Mouse (Mus musculus) heart, adult 2 months (tissue): ENCODE measurements around the gene 5730409E04Rik. TPM values are rescaled to one million over a fixed set of nuclear protein-coding genes. Genes with fewer than 3 reads are reported as not detected.

ENCODE experiments used
- DNase-seq, 2 experiments: peaks; one replicate each; pipeline ENCODE4 v3.0.0; 2021
- H3K27ac ChIP-seq: fragments of 200-600 bp; 2 replicates; pipeline ENCODE4 v1.8.1; 2022
- H3K27me3 ChIP-seq: fragments of 200-500 bp; 2 replicates; pipeline ENCODE4 v1.6.1; 2012; ENCODE audit warnings: mild to moderate bottlenecking, low read length, inconsistent platforms, mixed read lengths; ENCODE audit not compliant: control insufficient read depth, insufficient read depth
- H3K36me3 ChIP-seq: fragments of 200-500 bp; 2 replicates; pipeline ENCODE4 v1.6.1; 2012; ENCODE audit warnings: low read length, inconsistent platforms; ENCODE audit not compliant: control insufficient read depth, insufficient read depth
- H3K4me1 ChIP-seq: fragments of 200-500 bp; 2 replicates; pipeline ENCODE4 v1.6.1; 2011; ENCODE audit warnings: low read length; ENCODE audit not compliant: control insufficient read depth, insufficient read depth
- H3K4me3 ChIP-seq: fragments of 200-600 bp; 2 replicates; pipeline ENCODE4 v1.8.1; 2022
- H3K79me2 ChIP-seq: fragments of 200-500 bp; replicated peaks from 2 replicates; pipeline ENCODE4 v1.6.1; 2012; ENCODE audit warnings: mild to moderate bottlenecking, inconsistent platforms, low read length, moderate library complexity, mixed read lengths; ENCODE audit not compliant: control insufficient read depth, insufficient read depth
- H3K9ac ChIP-seq: fragments of 200-500 bp; 2 replicates; pipeline ENCODE4 v1.6.1; 2012; ENCODE audit warnings: low read depth, mild to moderate bottlenecking, control low read depth, inconsistent platforms, low read length, mixed read lengths
- CTCF ChIP-seq: fragments of 200-600 bp; IDR thresholded peaks from 2 replicates; pipeline ENCODE4 v1.8.1; 2022; ENCODE audit warnings: antibody characterized with exemption, mild to moderate bottlenecking, moderate library complexity
- EP300 ChIP-seq: fragments of 200-500 bp; IDR thresholded peaks from 2 replicates; pipeline ENCODE4 v1.6.1; 2011; ENCODE audit warnings: low read depth, low read length, control low read depth; ENCODE audit not compliant: insufficient read depth
- POLR2A ChIP-seq: fragments of 200-500 bp; IDR thresholded peaks from 2 replicates; pipeline ENCODE4 v1.6.1; 2011; ENCODE audit warnings: mild to moderate bottlenecking, low read depth, low read length, control low read depth; ENCODE audit not compliant: insufficient read depth
- WGBS: fragments of 180-500 bp; shearing (Covaris S2); methylation state at CpG from one replicate; pipeline ENCODE4 v1.1.7; 2018; 5-methylcytosine and 5-hydroxymethylcytosine counted together
- intact Hi-C: fragments of 180-260 bp; cut with DNase I; formaldehyde crosslinking; loops from one replicate; pipeline ENCODE4 v1.15.1; 2025
- polyA plus RNA-seq: library from polyadenylated mRNA; depleted of rRNA; stranded (reverse); fragments of >200 nt; gene quantifications from 2 replicates; pipeline ENCODE4 v1.2.3, GENCODE M21; 2012
- total RNA-seq, 2 experiments: library from RNA; stranded (reverse); gene quantifications; 2 replicates each; pipeline ENCODE4 v1.2.3; 2021

5730409E04Rik gene
- total and polyA plus RNA-seq, 3 experiments: 10.6 to 12.6 (median 11.9) TPM

DNA sequence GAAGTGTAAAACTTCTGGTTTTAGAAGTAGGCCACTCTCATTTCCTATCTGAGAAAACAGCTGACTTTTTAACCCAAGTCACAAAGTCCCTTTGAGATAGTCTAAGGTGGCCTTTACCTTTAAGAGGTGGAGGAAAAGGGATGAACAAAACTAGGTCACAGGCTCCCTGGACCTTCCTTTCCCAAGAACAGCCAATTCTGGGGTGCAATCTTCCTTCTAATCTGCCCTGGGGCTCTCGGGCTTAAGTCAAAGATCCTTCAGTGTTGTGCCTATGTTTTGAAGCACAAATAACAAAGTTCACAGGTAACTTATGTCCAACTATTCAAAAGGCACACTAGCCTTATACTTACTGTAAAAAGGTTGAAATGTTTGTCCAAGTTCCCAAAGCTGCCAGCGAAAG, 5.5 kb upstream of the 5730409E04Rik start:
- Histone ChIP-seq H3K27me3 (no peaks in the 10 kb centered on the region), H3K27ac (no peak overlapping the region), H3K79me2 (no peaks in the 10 kb centered on the region), H3K36me3 (no peaks in the 10 kb centered on the region), H3K4me1 (no peaks in the 10 kb centered on the region), H3K9ac (no peak overlapping the region), H3K4me3 (no peak overlapping the region)
- TF ChIP-seq CTCF: no peak
- intact Hi-C loops: loop anchor here (5.0 kb wide), 2 partner anchors 52 to 73 kb away; partner anchors contain the start of gene Psmb2
- DNase-seq: no peak
- WGBS: 73% methylated on average over 2 of the region's 2 CpGs

DNA sequence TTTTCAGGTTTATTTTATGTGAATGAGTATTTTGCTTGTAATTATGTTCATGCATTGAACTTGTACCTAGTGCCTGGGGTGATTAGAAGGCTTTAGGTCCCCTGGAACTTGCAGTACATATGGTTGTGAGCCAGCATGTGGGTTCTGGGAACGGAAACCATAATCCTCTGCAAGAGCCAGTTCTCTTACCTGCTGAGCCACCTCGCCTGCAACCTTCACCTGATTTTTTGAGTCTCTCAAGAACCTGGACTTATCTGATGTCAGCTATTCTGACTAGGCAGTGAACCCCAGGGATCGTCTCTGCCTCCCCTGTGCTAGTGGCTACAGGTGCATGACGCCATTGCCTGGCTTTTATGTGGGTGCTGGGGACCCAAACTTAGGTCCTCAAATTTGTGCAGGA, 3.9 kb upstream of the 5730409E04Rik start:
- Histone ChIP-seq H3K27me3 (no peaks in the 10 kb centered on the region), H3K4me1 (no peaks in the 10 kb centered on the region; the same call in 1 of the 2 replicates), H3K36me3 (no peaks in the 10 kb centered on the region), H3K79me2 (no peaks in the 10 kb centered on the region), H3K4me3 (no peak overlapping the region), H3K27ac (no peak overlapping the region), H3K9ac (no peak overlapping the region)
- no peak for TF ChIP-seq CTCF
- no peak for TF ChIP-seq POLR2A
- no peak for TF ChIP-seq EP300
- 83% methylated on average over 4 of the region's 4 CpGs for WGBS
- no peak for DNase-seq
- intact Hi-C loops: no loop called here

DNA sequence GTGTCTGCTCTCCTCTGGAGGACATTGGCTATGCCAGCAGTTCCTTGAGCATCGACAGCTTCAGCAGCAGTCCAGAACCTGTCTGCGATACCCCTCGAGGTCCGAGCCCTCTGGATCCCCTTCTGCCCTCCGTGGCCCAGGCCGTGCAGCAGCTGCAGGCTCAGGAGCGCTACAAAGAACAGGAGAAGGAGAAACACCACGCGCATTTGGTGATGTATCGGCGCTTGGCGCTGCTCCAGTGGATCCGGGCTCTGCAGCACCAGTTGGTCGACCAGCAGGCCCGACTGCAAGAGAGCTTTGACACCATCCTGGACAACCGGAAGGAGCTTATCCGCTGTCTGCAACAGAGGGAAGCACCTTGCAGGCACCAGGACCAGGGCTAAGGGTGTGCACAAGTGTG, 2.4 kb downstream of the 5730409E04Rik start:
- intact Hi-C loops: no loop called here
- Histone ChIP-seq H3K27me3 (no peaks in the 10 kb centered on the region), H3K4me1 (no peaks in the 10 kb centered on the region; the same call in 1 of the 2 replicates), H3K79me2 (no peaks in the 10 kb centered on the region), H3K27ac (no peak overlapping the region), H3K4me3 (no peak overlapping the region), H3K36me3 (no peaks in the 10 kb centered on the region), H3K9ac (no peak overlapping the region)
- no peak for DNase-seq
- WGBS: 87% methylated on average over 17 of the region's 17 CpGs
- TF ChIP-seq POLR2A: no peak
- no peak for TF ChIP-seq CTCF
- no peak for TF ChIP-seq EP300

DNA sequence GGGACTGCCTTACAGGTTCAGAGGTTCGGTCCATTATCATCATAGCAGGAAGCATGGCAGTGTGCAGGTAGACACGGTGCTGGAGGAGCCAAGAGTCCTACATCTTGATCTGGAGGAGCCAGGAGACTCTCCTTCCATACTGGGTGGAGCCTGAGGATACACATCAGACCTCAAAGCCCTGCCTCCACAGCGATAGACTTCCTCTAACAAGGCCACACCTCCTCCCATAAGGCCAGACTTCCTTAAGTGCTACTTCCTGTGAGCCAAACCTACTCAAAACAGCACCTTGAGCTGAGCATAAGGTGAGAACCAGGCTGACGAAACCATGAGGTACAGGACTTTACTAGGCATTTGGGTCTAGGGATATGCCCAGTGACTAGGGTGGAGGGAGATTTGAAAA, 6.7 kb downstream of the 5730409E04Rik start:
- intact Hi-C loops: no loop called here
- TF ChIP-seq CTCF: no peak
- TF ChIP-seq EP300: no peak
- no peak for TF ChIP-seq POLR2A
- H3K27ac ChIP-seq: no peak overlapping the region
- no peak overlapping the region for H3K9ac ChIP-seq
- H3K79me2 ChIP-seq: no peaks in the 10 kb centered on the region
- WGBS: 82% methylated on average over 4 of the region's 4 CpGs
- no peak for DNase-seq
- no peak overlapping the region for H3K4me3 ChIP-seq
- no peaks in the 10 kb centered on the region for H3K4me1 ChIP-seq
- no peaks in the 10 kb centered on the region for H3K36me3 ChIP-seq
- H3K27me3 ChIP-seq: peaks cover 7% of the 10 kb centered on the region

DNA sequence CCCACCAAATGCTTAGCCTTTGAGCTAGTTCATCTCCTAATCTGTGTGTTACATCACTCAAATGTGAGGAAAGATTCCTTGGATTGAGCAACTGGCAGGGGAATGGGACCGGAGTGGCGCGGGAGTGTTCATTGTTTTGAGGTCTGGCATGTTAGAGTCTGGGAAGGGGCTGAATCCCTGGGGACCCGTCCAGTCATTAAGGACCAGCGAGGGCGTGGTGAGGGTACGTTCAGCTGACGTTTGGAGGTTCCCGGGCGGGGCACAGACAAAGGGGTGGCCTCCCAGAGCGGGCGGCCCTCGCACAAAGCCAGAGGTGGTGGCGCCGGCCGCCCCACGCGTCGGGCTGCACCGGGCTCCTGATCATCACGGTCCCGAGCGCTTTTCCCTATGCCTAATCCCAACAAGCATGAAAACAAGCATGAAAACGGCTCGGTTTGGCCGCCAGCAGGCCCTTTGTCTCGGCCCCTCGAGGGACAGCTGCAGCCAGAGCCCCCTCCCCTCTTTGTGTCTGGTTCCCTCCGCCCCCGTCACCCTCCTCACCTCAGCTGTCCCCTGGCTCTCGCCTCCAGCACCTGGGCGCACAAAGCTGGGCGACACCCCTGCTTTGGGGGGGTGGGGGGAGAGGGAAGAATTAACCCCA, 10.2 kb downstream of the 5730409E04Rik start:
- DNase-seq: no peak

DNA sequence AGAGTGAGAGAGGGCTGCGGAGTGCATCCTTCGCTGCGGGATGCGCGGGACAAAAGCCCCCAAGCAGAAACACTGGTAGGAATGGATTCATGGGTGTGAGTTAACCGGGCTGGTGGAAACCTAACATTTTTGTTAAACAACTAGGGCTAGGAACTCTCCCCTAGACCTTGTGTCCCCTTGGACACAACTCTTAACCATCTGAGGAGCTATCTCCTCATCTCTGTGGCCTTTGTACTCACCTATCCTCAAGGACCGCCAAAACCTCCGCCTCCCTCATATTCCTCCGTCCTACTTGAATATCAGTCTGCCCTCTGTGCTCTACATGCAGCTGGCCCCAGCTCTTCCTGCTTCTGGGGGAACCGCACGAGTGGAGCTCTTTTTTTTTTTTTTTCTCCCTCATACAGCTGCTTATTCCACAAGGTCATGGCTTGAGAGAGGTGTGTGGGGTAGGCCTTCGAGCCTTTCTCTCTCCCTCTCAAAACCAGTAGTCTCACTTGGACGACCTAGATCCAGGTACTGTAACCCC, 10.8 kb downstream of the 5730409E04Rik start:
- Histone ChIP-seq H3K4me3 (no peak overlapping the region), H3K36me3 (no peaks in the 10 kb centered on the region), H3K4me1 (no peaks in the 10 kb centered on the region), H3K27ac (no peak overlapping the region), H3K27me3 (peaks cover 7% of the 10 kb centered on the region), H3K9ac (no peak overlapping the region), H3K79me2 (no peaks in the 10 kb centered on the region)
- no peak for TF ChIP-seq CTCF
- no peak for TF ChIP-seq POLR2A
- no peak for TF ChIP-seq EP300
- 32% methylated on average over 13 of the region's 13 CpGs for WGBS
- no peak for DNase-seq
- intact Hi-C loops: no loop called here

More for the DNA sequence above, 10.2 kb downstream of the 5730409E04Rik start:
- Histone ChIP-seq H3K27me3 (peaks cover 7% of the 10 kb centered on the region), H3K4me3 (no peak overlapping the region), H3K36me3 (no peaks in the 10 kb centered on the region), H3K4me1 (no peaks in the 10 kb centered on the region), H3K27ac (no peak overlapping the region), H3K9ac (no peak overlapping the region), H3K79me2 (no peaks in the 10 kb centered on the region)
- TF ChIP-seq EP300 (no peak), CTCF (no peak), POLR2A (no peak)
- intact Hi-C loops: no loop called here
- WGBS: 5% methylated on average over 33 of the region's 33 CpGs
